Mouse (Mus musculus): ENCODE measurements around the gene Mark3. TPM values are rescaled to one million over a fixed set of nuclear protein-coding genes. Genes with fewer than 3 reads are reported as not detected.

Gene Mark3
- total and polyA plus RNA-seq, 3 experiments: 18.1 to 52.5 (median 50.6) TPM

- peak; percentile 88 for DNase-seq
- peak within 1 kb of the TSS; percentile 67 for H3K4me3 ChIP-seq
- intact Hi-C loops (cut with DNase I): no loop called here
- H3K4me1 ChIP-seq (ENCODE audit: control insufficient read depth, insufficient read depth, low read length): peaks cover 15% of the 10 kb centered on the region
- no peaks in the 10 kb centered on the region for H3K79me2 ChIP-seq (replicated peaks; ENCODE audit: control insufficient read depth, insufficient read depth, low read length)
- peaks cover 2% of the 10 kb centered on the region; the same call in 1 of the 2 replicates for H3K36me3 ChIP-seq (ENCODE audit: control insufficient read depth, insufficient read depth, low read length)
- WGBS: under 1% methylated on average over 31 of the region's 31 CpGs
- H3K9ac ChIP-seq (ENCODE audit: low read depth, low read length): peak within 1 kb of the TSS; percentile 79
- H3K27ac ChIP-seq: peak within 1 kb of the TSS; percentile 99
- no peak for TF ChIP-seq CTCF (IDR thresholded peaks at IDR 0.05)
- TF ChIP-seq EP300 (IDR thresholded peaks at IDR 0.05; ENCODE audit: insufficient read depth, low read depth, low read length): 0 out of 2 replicates have a peak, but pooled peaks have one; percentile 15
- peak; percentile 91 for TF ChIP-seq POLR2A (IDR thresholded peaks at IDR 0.05; ENCODE audit: insufficient read depth, low read depth, low read length)
- no peaks in the 10 kb centered on the region for H3K27me3 ChIP-seq (ENCODE audit: control insufficient read depth, insufficient read depth, low read length)
These were observed 97.9 kb downstream of the Mark3 start, which contains the start of gene Ckb for GRCm38 (mm10) chr12:111672176-111672575. Gene Ckb, minus strand, starts transcription at chr12:111672338.

GRCm38 (mm10) chr12:111672581-111672980, 98.3 kb downstream of the Mark3 start:
- peaks cover 4% of the 10 kb centered on the region; the same call in 1 of the 2 replicates for H3K36me3 ChIP-seq (ENCODE audit: control insufficient read depth, insufficient read depth, low read length)
- peak overlapping the region; percentile 1; the same call in 1 of the 2 replicates for H3K9ac ChIP-seq (ENCODE audit: low read depth, low read length)
- no peak overlapping the region for H3K27ac ChIP-seq
- no peaks in the 10 kb centered on the region for H3K27me3 ChIP-seq (ENCODE audit: control insufficient read depth, insufficient read depth, low read length)
- H3K4me3 ChIP-seq: peak overlapping the region; percentile 67
- H3K4me1 ChIP-seq (ENCODE audit: control insufficient read depth, insufficient read depth, low read length): peaks cover 19% of the 10 kb centered on the region
- H3K79me2 ChIP-seq (replicated peaks; ENCODE audit: control insufficient read depth, insufficient read depth, low read length): no peaks in the 10 kb centered on the region
- no peak for TF ChIP-seq POLR2A (IDR thresholded peaks at IDR 0.05; ENCODE audit: insufficient read depth, low read depth, low read length)
- no peak for TF ChIP-seq CTCF (IDR thresholded peaks at IDR 0.05)
- no peak for TF ChIP-seq EP300 (IDR thresholded peaks at IDR 0.05; ENCODE audit: insufficient read depth, low read depth, low read length)
- no peak for DNase-seq
- 20% methylated on average over 12 of the region's 12 CpGs for WGBS
- intact Hi-C loops (cut with DNase I): no loop called here

GRCm38 (mm10) chr12:111674850-111675486, 100.6 kb downstream of the Mark3 start:
- Histone ChIP-seq H3K27me3 (ENCODE audit: control insufficient read depth, insufficient read depth, low read length) (no peaks in the 10 kb centered on the region), H3K4me3 (no peak overlapping the region), H3K27ac (no peak overlapping the region), H3K4me1 (ENCODE audit: control insufficient read depth, insufficient read depth, low read length) (peaks cover 15% of the 10 kb centered on the region), H3K9ac (ENCODE audit: low read depth, low read length) (no peak overlapping the region), H3K79me2 (replicated peaks; ENCODE audit: control insufficient read depth, insufficient read depth, low read length) (no peaks in the 10 kb centered on the region), H3K36me3 (ENCODE audit: control insufficient read depth, insufficient read depth, low read length) (peaks cover 4% of the 10 kb centered on the region; the same call in 1 of the 2 replicates)
- no peak for TF ChIP-seq CTCF (IDR thresholded peaks at IDR 0.05)
- TF ChIP-seq EP300 (IDR thresholded peaks at IDR 0.05; ENCODE audit: insufficient read depth, low read depth, low read length): no peak
- TF ChIP-seq POLR2A (IDR thresholded peaks at IDR 0.05; ENCODE audit: insufficient read depth, low read depth, low read length): no peak
- no peak for DNase-seq
- WGBS: 55% methylated on average over 2 of the region's 2 CpGs
- intact Hi-C loops (cut with DNase I): no loop called here

GRCm38 (mm10) chr12:111675797-111676580, 101.7 kb downstream of the Mark3 start:
- H3K9ac ChIP-seq (ENCODE audit: low read depth, low read length): no peak overlapping the region
- no peaks in the 10 kb centered on the region for H3K27me3 ChIP-seq (ENCODE audit: control insufficient read depth, insufficient read depth, low read length)
- no peak overlapping the region for H3K27ac ChIP-seq
- TF ChIP-seq CTCF (IDR thresholded peaks at IDR 0.05): no peak
- no peak for TF ChIP-seq POLR2A (IDR thresholded peaks at IDR 0.05; ENCODE audit: insufficient read depth, low read depth, low read length)
- peaks cover 13% of the 10 kb centered on the region for H3K4me1 ChIP-seq (ENCODE audit: control insufficient read depth, insufficient read depth, low read length)
- 91% methylated on average over 6 of the region's 6 CpGs for WGBS
- H3K4me3 ChIP-seq: no peak overlapping the region
- peaks cover 4% of the 10 kb centered on the region; the same call in 1 of the 2 replicates for H3K36me3 ChIP-seq (ENCODE audit: control insufficient read depth, insufficient read depth, low read length)
- H3K79me2 ChIP-seq (replicated peaks; ENCODE audit: control insufficient read depth, insufficient read depth, low read length): no peaks in the 10 kb centered on the region
- intact Hi-C loops (cut with DNase I): no loop called here
- DNase-seq: no peak

GRCm38 (mm10) chr12:111677421-111677820, 103.1 kb downstream of the Mark3 start:
- intact Hi-C loops (cut with DNase I): no loop called here
- WGBS: 5% methylated on average over 5 of the region's 5 CpGs
- TF ChIP-seq POLR2A (IDR thresholded peaks at IDR 0.05; ENCODE audit: insufficient read depth, low read depth, low read length): no peak
- no peak for TF ChIP-seq CTCF (IDR thresholded peaks at IDR 0.05)
- H3K4me1 ChIP-seq (ENCODE audit: control insufficient read depth, insufficient read depth, low read length): peaks cover 11% of the 10 kb centered on the region
- H3K9ac ChIP-seq (ENCODE audit: low read depth, low read length): peak overlapping the region; percentile 44
- no peaks in the 10 kb centered on the region for H3K27me3 ChIP-seq (ENCODE audit: control insufficient read depth, insufficient read depth, low read length)
- peaks cover 4% of the 10 kb centered on the region; the same call in 1 of the 2 replicates for H3K36me3 ChIP-seq (ENCODE audit: control insufficient read depth, insufficient read depth, low read length)
- no peak for DNase-seq
- peak overlapping the region; percentile 82 for H3K4me3 ChIP-seq
- peak overlapping the region; percentile 93 for H3K27ac ChIP-seq
- H3K79me2 ChIP-seq (replicated peaks; ENCODE audit: control insufficient read depth, insufficient read depth, low read length): no peaks in the 10 kb centered on the region

Data from heart, adult 2 months (tissue).